Mouse (Mus musculus): ENCODE data around the gene Pltp. TPM values are rescaled to one million over a fixed set of nuclear protein-coding genes. Genes with fewer than 3 reads are reported as not detected.
A peak's percentile ranks its signal among the peaks of the same experiment; 100 is the strongest.

Pltp gene
- total RNA-seq (2021), result 10 to 100 TPM; 37.7 to 39.3 TPM
- long read RNA-seq, experiment 1, transcript Pltp-201 (16 exons, 1,809 nt), result major isoform, 25 of 31 reads
- long read RNA-seq, experiment 1, partial matches to known transcripts, result 3 of 31 reads
- long read RNA-seq, experiment 1, other reads (novel, unspliced or antisense), result 2 of 31 reads
- long read RNA-seq, experiment 2, transcript Pltp-201 (16 exons, 1,809 nt), result major isoform, 6 of 10 reads
- long read RNA-seq, experiment 2, partial matches to known transcripts, result 3 of 10 reads
- long read RNA-seq, experiment 2, other reads (novel, unspliced or antisense), result 1 of 10 reads

GRCm38 (mm10) chr2:164857101-164857821 lies at the start of gene Pltp:
Gene Pltp, minus strand, starts transcription at chr2:164857711.
- peak; percentile 78 to 83 for DNase-seq

- DNase-seq, result no peak
Observed at GRCm38 (mm10) chr2:164906071-164906470, 48.6 kb upstream of the Pltp start.

GRCm38 (mm10) chr2:164903496-164903895 lies 46.0 kb upstream of the Pltp start:
- no peak for DNase-seq

GRCm38 (mm10) chr2:164901380-164901779 lies 43.9 kb upstream of the Pltp start:
- peak in 1 of 2 experiments; percentile 53 for DNase-seq

GRCm38 (mm10) chr2:164899723-164900459 lies 42.4 kb upstream of the Pltp start:
- DNase-seq, result no peak

- DNase-seq, result no peak
Observed at GRCm38 (mm10) chr2:164899034-164899433, 41.5 kb upstream of the Pltp start.

- no peak for DNase-seq
Observed at GRCm38 (mm10) chr2:164898008-164898407, 40.5 kb upstream of the Pltp start.

- DNase-seq, result no peak
Observed at GRCm38 (mm10) chr2:164895885-164896284, 38.4 kb upstream of the Pltp start.

GRCm38 (mm10) chr2:164894644-164895043 lies 37.1 kb upstream of the Pltp start:
- no peak for DNase-seq

GRCm38 (mm10) chr2:164894048-164894447 lies 36.5 kb upstream of the Pltp start:
- no peak for DNase-seq

GRCm38 (mm10) chr2:164892696-164893216 lies 35.2 kb upstream of the Pltp start:
- no peak for DNase-seq

- peak in 1 of 2 experiments; percentile 67 for DNase-seq
Observed at GRCm38 (mm10) chr2:164891908-164892695, 34.6 kb upstream of the Pltp start.

- DNase-seq, result no peak
Observed at GRCm38 (mm10) chr2:164891056-164891834, 33.7 kb upstream of the Pltp start.

- DNase-seq, result no peak
Observed at GRCm38 (mm10) chr2:164890411-164891049, 33.0 kb upstream of the Pltp start.

GRCm38 (mm10) chr2:164889960-164890359 lies 32.4 kb upstream of the Pltp start:
- no peak for DNase-seq

- DNase-seq, result no peak
Observed at GRCm38 (mm10) chr2:164888996-164889395, 31.5 kb upstream of the Pltp start.

- no peak for DNase-seq
Observed at GRCm38 (mm10) chr2:164886617-164887016, 29.1 kb upstream of the Pltp start.

GRCm38 (mm10) chr2:164885788-164886187 lies 28.3 kb upstream of the Pltp start:
- DNase-seq, result peak; percentile 68 to 90

- DNase-seq, result no peak
Observed at GRCm38 (mm10) chr2:164882619-164883018, 25.1 kb upstream of the Pltp start.

GRCm38 (mm10) chr2:164879568-164880277 lies 22.2 kb upstream of the Pltp start:
- DNase-seq, result peak; percentile 95 to 96
